Mouse (Mus musculus): ENCODE data around the gene Klhdc4.

Klhdc4 gene

GRCm38 (mm10) chr8:121758470-121758869 is 70.9 kb downstream of the Klhdc4 start:
- DNase-seq (ENCODE audit: low read depth, low spot score): no peak

- DNase-seq (ENCODE audit: low read depth, low spot score): peak; percentile 54
These were observed 78.0 kb downstream of the Klhdc4 start for GRCm38 (mm10) chr8:121751407-121751806.

GRCm38 (mm10) chr8:121750512-121750911 is 78.9 kb downstream of the Klhdc4 start:
- DNase-seq (ENCODE audit: low read depth, low spot score): peak; percentile 14

- DNase-seq (ENCODE audit: low read depth, low spot score): no peak
These were observed 79.9 kb downstream of the Klhdc4 start for GRCm38 (mm10) chr8:121749501-121749900.
